Mouse (Mus musculus) subcutaneous adipose tissue, adult 2 months (tissue): Measurements from ENCODE around the gene Trp53tg5. TPM values are rescaled to one million over a fixed set of nuclear protein-coding genes. Genes with fewer than 3 reads are reported as not detected.

Experiments
- polyA plus RNA-seq: library from polyadenylated mRNA; depleted of rRNA; stranded (reverse); fragments of >200 nt; gene quantifications from 2 replicates; pipeline ENCODE4 v1.2.3, GENCODE M21; 2012; ENCODE audit warnings: low replicate concordance; rRNA removed

Gene Trp53tg5
- not detected in 2 replicates for polyA plus RNA-seq

DNA sequence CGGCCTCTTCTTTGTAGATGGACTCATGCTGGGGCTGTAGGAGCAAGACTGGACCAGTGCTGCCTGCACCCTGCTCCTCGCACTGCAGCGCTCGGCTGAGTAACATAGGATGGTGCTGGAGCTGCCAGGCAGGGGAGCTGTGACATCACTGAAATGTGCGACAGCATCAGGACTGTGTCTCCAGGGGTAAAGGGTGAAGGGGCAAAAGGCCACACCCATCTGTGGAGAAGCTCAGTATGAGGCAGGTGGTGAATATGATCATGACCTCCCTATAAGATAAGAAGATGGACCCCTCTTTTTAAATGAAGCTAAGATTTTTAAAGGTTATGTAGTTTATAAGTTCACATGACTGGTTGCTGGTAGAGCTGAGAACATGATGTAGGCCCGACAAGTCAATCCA, at the start of gene Trp53tg5:
Gene Trp53tg5 (minus strand): TSS at position 101 of the 400 bp plus-strand sequence.

DNA sequence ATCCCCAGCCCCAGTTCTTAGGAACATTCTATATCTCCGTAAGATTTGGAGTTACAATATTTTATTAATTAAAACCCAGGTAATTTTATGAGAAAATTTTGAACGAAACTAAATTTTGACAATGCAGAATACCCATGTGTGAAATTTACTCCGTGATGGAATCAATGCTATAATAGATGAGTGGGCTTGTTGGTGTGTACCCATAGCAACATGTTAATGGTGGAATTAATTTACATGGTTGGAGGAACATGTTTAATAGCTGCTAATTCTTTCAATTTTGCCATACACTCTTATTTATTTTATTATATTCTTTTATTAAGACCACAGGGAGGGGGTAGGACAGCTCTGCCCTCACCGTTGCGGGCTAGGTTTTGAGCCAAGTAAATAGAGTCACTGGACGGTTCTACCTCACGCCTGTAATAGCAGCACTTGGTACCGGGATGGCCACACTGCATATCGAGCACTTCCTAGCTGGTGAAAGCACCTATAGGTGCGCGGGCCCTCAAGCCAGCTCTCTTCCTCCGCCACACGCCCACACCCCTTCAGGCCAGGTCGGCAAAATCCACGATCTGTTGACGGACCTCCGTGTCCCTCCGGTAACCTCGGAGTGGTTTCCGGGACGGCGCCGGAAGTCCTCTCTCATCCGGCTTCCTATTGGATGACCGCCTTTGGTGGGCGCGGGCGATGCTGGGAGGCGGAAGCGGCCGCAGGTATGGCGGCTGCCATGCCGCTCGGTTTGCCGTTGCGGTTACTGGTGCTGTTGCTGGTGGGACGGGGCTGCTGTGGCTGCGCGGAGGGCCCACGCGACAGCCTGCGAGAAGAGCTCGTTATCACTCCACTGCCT, 23.5 kb upstream of the Trp53tg5 start, which contains the start of gene Pigt:
Gene Pigt (plus strand): TSS at position 674 of the 844 bp plus-strand sequence.

DNA sequence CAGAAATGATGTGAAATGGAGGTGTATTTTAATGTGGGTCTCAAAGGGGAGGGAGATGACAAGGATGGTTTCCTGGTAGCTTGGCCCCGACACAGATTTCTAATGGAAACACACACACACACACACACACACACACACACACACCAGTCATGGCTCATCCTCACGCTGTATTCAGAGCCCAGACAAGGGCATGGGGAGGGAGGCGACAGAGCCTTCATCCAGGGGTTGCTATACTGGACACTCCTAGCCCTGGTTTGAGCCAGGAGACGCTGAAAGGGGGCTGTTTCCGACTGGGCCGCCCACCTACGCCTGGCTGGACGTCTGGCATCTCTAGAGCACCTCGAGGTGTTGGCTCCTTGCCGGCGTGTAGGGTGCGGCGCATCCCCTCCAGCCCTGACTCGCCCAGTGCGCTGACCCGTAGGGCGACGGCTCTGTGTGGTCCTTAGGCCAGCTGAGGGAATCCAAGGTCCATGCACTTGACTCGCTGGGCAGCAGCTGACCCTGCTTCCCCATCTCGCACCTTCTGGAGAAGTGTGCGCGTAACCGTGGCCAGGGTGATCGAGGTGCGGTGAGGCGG, 12.2 kb upstream of the Trp53tg5 start, which contains the start of gene Dbndd2:
Gene Dbndd2 (plus strand): TSS at position 426 of the 577 bp plus-strand sequence.

DNA sequence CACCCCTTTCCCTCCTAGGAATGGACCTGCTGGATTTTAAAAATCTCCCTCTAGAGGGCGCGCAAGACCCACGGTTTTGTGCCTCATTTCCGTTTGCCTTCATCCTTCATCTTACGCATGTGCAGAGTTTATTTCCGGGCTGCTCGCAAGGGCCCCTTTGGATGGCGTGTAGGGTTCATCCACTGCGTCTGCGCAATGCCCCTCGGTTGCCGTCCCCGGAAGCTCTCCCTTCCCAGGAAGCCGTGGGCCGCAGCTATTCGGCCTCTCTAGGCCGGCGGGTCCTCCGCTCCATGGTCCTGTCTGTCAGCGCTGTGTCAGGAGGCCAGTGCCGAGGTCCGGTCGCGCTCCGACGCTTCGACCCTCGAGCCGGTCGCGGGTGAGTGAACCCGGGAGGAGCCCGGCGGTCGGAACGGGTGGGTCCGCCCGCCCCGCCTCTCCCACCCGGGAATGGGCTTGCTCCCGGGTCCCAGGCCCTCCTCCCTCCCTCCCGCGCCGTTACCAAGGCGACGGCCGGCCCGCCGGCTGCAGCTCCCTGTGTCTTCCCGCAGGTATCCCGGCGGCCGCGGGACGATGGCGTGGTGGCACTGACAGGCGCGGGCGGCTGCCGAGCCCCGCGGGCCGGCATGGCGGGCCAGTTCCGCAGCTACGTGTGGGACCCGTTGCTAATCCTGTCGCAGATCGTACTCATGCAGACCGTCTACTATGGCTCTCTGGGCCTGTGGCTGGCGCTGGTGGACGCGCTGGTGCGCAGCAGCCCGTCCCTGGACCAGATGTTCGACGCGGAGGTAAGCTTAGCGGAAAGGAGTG, 12.6 kb downstream of the Trp53tg5 start, which contains the start of gene Gm20458:
Gene Gm20458 (plus strand): TSS at position 223 of the 807 bp plus-strand sequence.

GRCm38 (mm10) chr2:164456864-164457300, 16.6 kb downstream of the Trp53tg5 start, which contains the start of gene Sys1:
Sys1 (plus strand) TSS chr2:164456964.

GRCm38 (mm10) chr2:164443460-164444000, 30.0 kb downstream of the Trp53tg5 start, which contains the start of gene Sdc4:
Sdc4 (minus strand) TSS chr2:164443887.

Other genes starting within 250 kb of the Trp53tg5 start
- 0.80 TPM in 1 of 2 replicates, not detected in the other for gene Svs2, start 235.3 kb downstream of the Trp53tg5 start, polyA plus RNA-seq
- gene Svs3b, start 217.1 kb downstream of the Trp53tg5 start, polyA plus RNA-seq, result 0.17 TPM in 1 of 2 replicates, not detected in the other
- 2.5 TPM in 1 of 2 replicates, not detected in the other for gene Svs4, start 195.3 kb downstream of the Trp53tg5 start, polyA plus RNA-seq
- 0.39 TPM in 1 of 2 replicates, not detected in the other for gene Svs3a, start 184.5 kb downstream of the Trp53tg5 start, polyA plus RNA-seq
- gene Svs6, start 157.0 kb downstream of the Trp53tg5 start, polyA plus RNA-seq, result not detected in 2 replicates
- 0.23 and 8.3 TPM in 2 replicates for gene Svs5, start 141.0 kb downstream of the Trp53tg5 start, polyA plus RNA-seq
- 12.5 and 17.4 TPM in 2 replicates for gene Slpi, start 84.6 kb downstream of the Trp53tg5 start, polyA plus RNA-seq
- not detected in 2 replicates for gene Rbpjl, start 70.6 kb downstream of the Trp53tg5 start, polyA plus RNA-seq
- gene Matn4, start 68.6 kb downstream of the Trp53tg5 start, polyA plus RNA-seq, result 0.42 and 1.4 TPM in 2 replicates
- 23.4 and 58.2 TPM in 2 replicates for gene Sdc4, start 29.8 kb downstream of the Trp53tg5 start, polyA plus RNA-seq
- 92.6 and 114 TPM in 2 replicates for gene Sys1, start 16.8 kb downstream of the Trp53tg5 start, polyA plus RNA-seq
- 9.2 and 40.8 TPM in 2 replicates for gene Gm20458, start 12.8 kb downstream of the Trp53tg5 start, polyA plus RNA-seq
- 55.8 and 81.1 TPM in 2 replicates for gene Dbndd2, start 12.4 kb upstream of the Trp53tg5 start, polyA plus RNA-seq
- gene Pigt, start 23.8 kb upstream of the Trp53tg5 start, polyA plus RNA-seq, result 101 and 156 TPM in 2 replicates
- 0.20 and 463 TPM in 2 replicates for gene Wfdc2, start 88.7 kb upstream of the Trp53tg5 start, polyA plus RNA-seq
- gene Spint3, start 99.7 kb upstream of the Trp53tg5 start, polyA plus RNA-seq, result 0.57 TPM in 1 of 2 replicates, not detected in the other
- 0.18 TPM in 1 of 2 replicates, not detected in the other for gene Wfdc6a, start 111.7 kb upstream of the Trp53tg5 start, polyA plus RNA-seq
- gene Eppin, start 119.9 kb upstream of the Trp53tg5 start, polyA plus RNA-seq, result 0.98 TPM in 1 of 2 replicates, not detected in the other
- gene Wfdc6b, start 139.8 kb upstream of the Trp53tg5 start, polyA plus RNA-seq, result 0.24 TPM in 1 of 2 replicates, not detected in the other
- 0.62 TPM in 1 of 2 replicates, not detected in the other for gene Wfdc8, start 139.9 kb upstream of the Trp53tg5 start, polyA plus RNA-seq
- gene Wfdc16, start 165.1 kb upstream of the Trp53tg5 start, polyA plus RNA-seq, result 0.76 TPM in 1 of 2 replicates, not detected in the other
- gene Wfdc10, start 182.3 kb upstream of the Trp53tg5 start, polyA plus RNA-seq, result 1.4 and 18.5 TPM in 2 replicates
- 0.30 TPM in 1 of 2 replicates, not detected in the other for gene Wfdc9, start 182.9 kb upstream of the Trp53tg5 start, polyA plus RNA-seq
- gene Wfdc11, start 200.4 kb upstream of the Trp53tg5 start, polyA plus RNA-seq, result not detected in 2 replicates
- gene Wfdc13, start 211.4 kb upstream of the Trp53tg5 start, polyA plus RNA-seq, result 0.11 and 2.3 TPM in 2 replicates
- not detected in 2 replicates for gene Spint4, start 224.8 kb upstream of the Trp53tg5 start, polyA plus RNA-seq
- not detected in 2 replicates for gene Spint5, start 241.6 kb upstream of the Trp53tg5 start, polyA plus RNA-seq